Mouse (Mus musculus): Measurements from ENCODE around the gene Gpr3. TPM values are rescaled to one million over a fixed set of nuclear protein-coding genes. Genes with fewer than 3 reads are reported as not detected.

The Gpr3 gene
- polyA plus RNA-seq, 1 experiment from 2014 or later, result not detected

DNA sequence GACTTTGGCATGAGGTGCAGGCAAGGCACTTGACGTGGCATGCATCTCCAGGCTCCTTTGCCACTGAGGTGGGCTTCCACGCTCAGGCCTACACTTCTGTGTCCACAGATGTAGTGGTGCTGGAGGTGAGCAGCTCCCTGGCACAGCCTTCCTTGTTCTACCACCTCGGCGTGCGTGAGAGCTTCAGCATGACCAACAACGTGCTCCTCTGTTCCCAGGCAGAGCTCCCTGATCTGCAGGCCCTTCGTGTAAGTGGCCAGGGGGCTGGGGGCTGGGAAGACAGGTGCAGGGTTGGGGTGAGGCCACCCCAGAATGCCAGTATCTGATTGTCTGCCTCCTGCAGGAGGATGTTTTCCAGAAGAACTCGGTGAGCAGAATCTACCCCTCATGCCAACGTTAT lies 30.4 kb upstream of the Gpr3 start:
- 95% methylated on average over 9 of the region's 9 CpGs for WGBS (ENCODE audit: missing documents)
- no peak overlapping the region for H3K27ac ChIP-seq
- H3K4me3 ChIP-seq (ENCODE audit: inconsistent target), result no peak overlapping the region
- no peaks in the 10 kb centered on the region for H3K36me3 ChIP-seq (ENCODE audit: inconsistent target)
- H3K79me2 ChIP-seq (ENCODE audit: inconsistent target), result no peaks in the 10 kb centered on the region

DNA sequence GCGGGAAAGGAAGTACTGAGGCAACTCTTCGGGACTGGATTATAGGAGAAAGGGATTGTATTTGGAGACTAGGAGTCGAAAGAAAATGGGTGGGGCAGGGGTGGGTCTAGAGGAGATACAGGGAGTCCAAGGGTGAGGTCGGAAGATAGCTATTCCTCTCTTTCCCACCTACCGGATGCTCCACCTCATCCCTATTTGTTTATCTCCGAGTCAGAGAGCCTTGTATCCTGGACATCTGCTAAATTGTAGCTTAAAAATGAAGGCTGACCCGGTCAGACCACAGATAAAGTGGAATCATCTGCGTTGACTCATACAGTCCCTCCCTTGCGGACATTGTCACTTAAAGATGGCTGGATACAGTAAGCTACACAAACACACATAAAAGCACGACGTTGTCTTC lies 29.6 kb upstream of the Gpr3 start:
- Histone ChIP-seq H3K4me3 (ENCODE audit: inconsistent target) (peak overlapping the region; percentile 28; the same call in 1 of the 2 replicates), H3K36me3 (ENCODE audit: inconsistent target) (no peaks in the 10 kb centered on the region), H3K79me2 (ENCODE audit: inconsistent target) (no peaks in the 10 kb centered on the region), H3K27ac (peak overlapping the region; percentile 15; the same call in 1 of the 2 replicates)
- 49% methylated on average over 10 of the region's 11 CpGs for whole genome bisulfite sequencing (ENCODE audit: missing documents)

DNA sequence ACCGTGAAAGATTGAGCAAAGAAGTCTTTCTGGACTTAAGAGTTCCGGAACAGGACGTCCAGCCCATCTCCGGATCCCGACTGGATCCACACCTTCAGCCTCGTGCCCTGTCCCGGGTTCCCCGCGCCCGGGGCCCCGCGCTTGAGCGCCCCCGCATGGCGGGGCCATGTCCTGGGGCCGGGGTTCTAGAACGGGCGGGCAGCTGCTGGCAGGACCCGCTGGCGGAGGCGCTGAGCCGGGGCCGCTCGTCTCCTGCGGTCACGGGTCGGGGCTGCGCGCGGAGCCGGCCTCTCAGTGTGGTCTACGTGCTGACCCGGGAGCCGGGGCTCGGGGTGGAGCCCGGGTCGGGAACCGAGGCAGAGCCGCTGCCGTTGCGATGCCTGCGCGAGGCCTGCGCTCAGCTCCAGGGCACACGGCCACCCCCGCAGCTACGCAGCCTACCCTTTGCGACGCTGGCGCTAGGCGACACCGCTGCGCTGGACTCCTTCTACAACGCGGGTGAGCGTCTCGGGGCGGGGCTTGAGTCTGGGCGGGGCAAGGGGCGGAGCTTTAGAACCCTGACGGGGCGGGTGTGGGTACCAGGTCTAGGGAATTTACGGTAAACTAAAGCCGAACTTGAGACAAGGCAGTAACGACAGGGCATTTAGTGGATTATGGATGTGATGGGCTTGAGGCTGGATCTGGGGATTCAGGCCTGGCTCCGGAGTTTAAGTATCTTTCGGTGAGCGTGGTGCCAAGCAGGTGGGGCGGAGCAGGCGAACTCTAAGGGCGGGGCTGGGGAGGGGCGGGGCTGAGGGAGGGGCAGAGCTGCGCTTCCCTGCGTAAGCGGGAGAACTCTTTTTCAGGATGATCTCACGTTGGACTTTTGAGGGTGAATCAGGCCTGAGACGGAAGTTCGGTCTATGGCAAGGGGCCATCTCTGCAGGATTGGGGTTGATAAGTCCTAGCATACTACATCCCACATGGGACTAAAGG lies 28.9 kb upstream of the Gpr3 start:
- no peaks in the 10 kb centered on the region for H3K79me2 ChIP-seq (ENCODE audit: inconsistent target)
- peak overlapping the region; percentile 32 for H3K4me3 ChIP-seq (ENCODE audit: inconsistent target)
- peak overlapping the region; percentile 49 for H3K27ac ChIP-seq
- no peaks in the 10 kb centered on the region for H3K36me3 ChIP-seq (ENCODE audit: inconsistent target)
- WGBS (ENCODE audit: missing documents), result under 1% methylated on average over 70 of the region's 78 CpGs

DNA sequence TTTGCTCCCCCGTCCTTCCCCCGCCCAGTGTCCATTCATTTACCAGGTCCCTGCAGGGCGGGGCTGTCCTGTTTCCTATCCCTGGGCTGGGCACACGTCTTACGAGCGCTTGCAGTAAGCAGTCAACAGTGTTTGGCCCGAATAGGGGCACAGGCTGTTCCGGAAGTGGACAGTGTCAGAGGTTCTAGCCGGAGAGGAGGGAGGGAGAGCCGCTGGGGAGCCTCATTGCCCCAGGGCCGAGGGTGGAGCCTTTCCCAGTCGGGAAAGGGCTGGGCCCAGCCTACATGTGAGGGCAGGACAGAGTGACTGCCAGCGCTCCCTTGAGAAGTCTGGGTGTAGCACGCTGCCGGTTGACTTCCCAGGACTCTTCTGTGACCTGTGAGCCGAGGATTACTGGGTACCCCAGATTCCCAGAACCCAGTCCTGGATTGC lies 28.2 kb upstream of the Gpr3 start, which contains the start of gene Map3k6:
Gene Map3k6, plus strand, starts transcription at position 329 of the 432 bp plus-strand sequence.
- 9% methylated on average over 16 of the region's 16 CpGs for WGBS (ENCODE audit: missing documents)
- Histone ChIP-seq H3K4me3 (ENCODE audit: inconsistent target) (peak within 1 kb of the TSS; percentile 32), H3K36me3 (ENCODE audit: inconsistent target) (no peaks in the 10 kb centered on the region), H3K27ac (peak within 1 kb of the TSS; percentile 49), H3K79me2 (ENCODE audit: inconsistent target) (no peaks in the 10 kb centered on the region)

DNA sequence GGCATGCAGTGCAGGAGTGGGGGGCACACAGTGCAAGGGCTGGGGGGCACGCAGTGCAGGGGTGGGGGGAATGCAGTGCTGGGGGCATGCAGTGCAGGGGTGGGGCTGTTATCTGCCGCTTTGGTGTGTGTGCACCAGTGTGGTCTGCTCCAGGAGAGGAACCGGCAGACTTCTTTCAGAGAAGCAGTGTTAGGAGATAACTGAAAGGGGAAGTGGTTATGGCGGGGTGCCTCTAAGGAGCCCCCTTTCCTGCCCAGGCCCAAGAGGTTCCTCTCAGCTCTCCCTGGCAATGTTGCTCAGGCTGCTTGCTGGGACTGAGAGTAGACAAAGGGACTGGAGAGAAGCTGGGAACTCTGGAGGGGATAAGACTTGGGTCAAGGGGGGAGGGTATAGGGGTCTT lies 25.6 kb upstream of the Gpr3 start:
- Histone ChIP-seq H3K27ac (no peak overlapping the region), H3K36me3 (ENCODE audit: inconsistent target) (no peaks in the 10 kb centered on the region), H3K79me2 (ENCODE audit: inconsistent target) (no peaks in the 10 kb centered on the region), H3K4me3 (ENCODE audit: inconsistent target) (no peak overlapping the region)
- WGBS (ENCODE audit: missing documents), result 0% methylated on average over 4 of the region's 4 CpGs

DNA sequence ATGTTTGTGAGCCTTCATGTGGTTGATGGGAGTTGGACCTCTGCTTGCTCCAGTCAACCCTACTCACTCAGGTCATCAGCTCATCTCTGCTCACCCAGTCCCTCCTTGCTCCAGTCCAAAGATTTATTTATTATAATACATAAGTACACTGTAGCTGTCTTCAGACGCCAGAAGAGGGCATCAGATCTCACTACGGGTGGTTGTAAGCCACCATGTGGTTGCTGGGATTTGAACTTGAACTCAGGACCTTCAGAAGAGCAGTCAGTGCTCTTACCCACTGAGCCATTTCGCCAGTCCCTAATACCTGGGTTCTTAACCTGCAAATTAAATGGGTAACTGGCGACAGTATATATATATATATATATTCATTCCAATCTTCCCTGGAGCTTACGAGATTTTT lies 23.1 kb upstream of the Gpr3 start:
- no peak overlapping the region for H3K27ac ChIP-seq
- H3K36me3 ChIP-seq (ENCODE audit: inconsistent target), result no peaks in the 10 kb centered on the region
- WGBS (ENCODE audit: missing documents), result 95% methylated on average over 5 of the region's 5 CpGs
- H3K79me2 ChIP-seq (ENCODE audit: inconsistent target), result no peaks in the 10 kb centered on the region
- no peak overlapping the region for H3K4me3 ChIP-seq (ENCODE audit: inconsistent target)

DNA sequence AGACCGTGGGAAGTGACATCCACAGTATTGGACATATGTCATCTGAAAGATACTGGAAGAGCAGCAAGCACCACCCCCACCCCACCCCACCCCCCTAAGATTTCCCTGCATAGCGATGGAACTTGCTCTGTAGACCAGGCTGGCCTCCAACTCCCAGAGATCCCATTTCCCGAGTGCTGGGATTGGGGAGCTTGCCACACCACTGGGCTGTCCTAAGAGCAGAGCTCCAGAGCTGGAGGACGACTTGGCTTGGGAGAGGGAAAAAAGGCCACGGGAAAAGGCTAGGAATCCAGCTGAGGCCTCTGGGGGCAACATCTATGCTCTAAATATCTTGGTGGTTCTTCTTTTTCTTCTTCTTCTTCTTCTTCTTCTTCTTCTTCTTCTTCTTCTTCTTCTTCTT lies 22.4 kb upstream of the Gpr3 start:
- 87% methylated on average over 5 of the region's 5 CpGs for WGBS (ENCODE audit: missing documents)
- no peaks in the 10 kb centered on the region for H3K79me2 ChIP-seq (ENCODE audit: inconsistent target)

DNA sequence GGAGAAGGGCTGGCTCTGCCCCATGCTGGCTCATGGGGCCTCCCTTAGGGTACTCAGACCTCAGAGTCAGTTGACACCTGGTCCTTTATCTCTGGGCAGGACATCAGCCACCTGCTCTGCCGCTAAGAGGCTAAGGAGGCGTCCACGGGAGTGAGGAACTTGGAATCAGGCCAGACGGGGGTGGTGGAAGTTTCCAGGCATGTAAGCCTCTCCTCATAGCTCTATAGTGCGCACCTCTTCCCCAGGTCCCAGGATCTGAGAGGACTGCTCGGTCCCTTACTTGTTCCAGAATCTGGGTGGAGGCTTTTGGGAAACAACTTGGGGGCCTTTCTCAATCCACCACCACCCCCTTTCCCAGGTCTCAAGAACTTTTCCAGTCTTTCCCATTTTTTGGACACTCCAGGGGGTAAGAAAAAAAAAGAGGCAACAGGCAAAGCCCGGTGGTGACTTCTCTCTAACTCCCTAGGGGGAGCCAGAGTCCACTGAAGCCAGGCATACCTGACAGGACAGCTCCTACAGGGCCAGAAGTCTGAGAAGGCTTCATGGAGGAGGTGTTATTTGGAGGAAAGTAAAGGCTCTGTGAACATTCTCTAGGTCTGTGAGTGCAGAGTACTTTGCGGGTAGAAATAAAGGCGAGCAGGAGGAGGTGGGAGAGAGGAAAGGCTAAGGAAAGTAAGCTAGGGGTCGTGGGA lies 21.1 kb upstream of the Gpr3 start:
- no peak overlapping the region for H3K4me3 ChIP-seq (ENCODE audit: inconsistent target)
- no peak overlapping the region for H3K27ac ChIP-seq
- WGBS (ENCODE audit: missing documents), result 55% methylated on average over 10 of the region's 10 CpGs
- no peaks in the 10 kb centered on the region for H3K79me2 ChIP-seq (ENCODE audit: inconsistent target)
- H3K36me3 ChIP-seq (ENCODE audit: inconsistent target), result no peaks in the 10 kb centered on the region

More for the DNA sequence above, 22.4 kb upstream of the Gpr3 start:
- Histone ChIP-seq H3K27ac (no peak overlapping the region), H3K36me3 (ENCODE audit: inconsistent target) (no peaks in the 10 kb centered on the region), H3K4me3 (ENCODE audit: inconsistent target) (no peak overlapping the region)

DNA sequence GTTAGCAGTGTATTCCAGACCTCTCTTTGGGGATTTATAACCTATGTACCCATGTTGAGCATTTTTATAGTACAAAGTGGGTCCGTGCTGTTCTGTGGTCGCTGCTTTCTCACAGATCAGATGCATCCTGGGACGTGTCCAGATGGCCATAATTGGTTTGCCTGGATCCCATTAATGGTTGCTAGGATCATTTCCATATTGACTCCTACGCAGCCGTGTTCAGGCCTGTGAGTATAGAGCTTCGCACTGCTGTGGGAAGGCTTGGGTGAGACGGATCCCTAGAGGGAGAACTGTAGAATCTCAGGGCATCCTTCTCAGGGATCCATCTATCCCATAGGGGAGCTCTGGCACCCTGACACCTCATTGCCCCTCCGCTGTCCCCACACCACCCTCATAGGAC lies 17.2 kb upstream of the Gpr3 start:
- Histone ChIP-seq H3K36me3 (ENCODE audit: inconsistent target) (no peaks in the 10 kb centered on the region), H3K79me2 (ENCODE audit: inconsistent target) (no peaks in the 10 kb centered on the region), H3K27ac (no peak overlapping the region), H3K4me3 (ENCODE audit: inconsistent target) (no peak overlapping the region)
- WGBS (ENCODE audit: missing documents), result 90% methylated on average over 8 of the region's 8 CpGs

DNA sequence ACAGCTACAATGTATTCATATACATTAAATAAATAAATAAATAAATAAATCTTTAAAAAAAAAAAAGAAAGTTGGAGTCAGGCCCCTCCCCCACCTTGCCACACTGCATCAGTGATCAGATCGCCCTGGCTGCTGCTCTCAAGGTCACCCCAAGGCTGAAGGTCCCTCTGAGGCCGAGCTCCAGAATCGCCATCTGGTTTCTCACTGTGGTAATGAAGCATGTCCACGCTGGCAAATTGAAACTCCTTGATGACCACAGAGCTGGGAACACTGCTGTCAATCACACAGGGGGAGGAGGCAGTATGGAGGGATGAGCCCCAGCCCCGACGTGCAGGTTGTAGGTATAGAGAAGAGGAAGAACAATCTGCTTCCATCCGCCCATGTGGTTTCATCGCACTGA lies 15.3 kb upstream of the Gpr3 start:
- no peaks in the 10 kb centered on the region for H3K36me3 ChIP-seq (ENCODE audit: inconsistent target)
- no peaks in the 10 kb centered on the region for H3K79me2 ChIP-seq (ENCODE audit: inconsistent target)
- H3K27ac ChIP-seq, result no peak overlapping the region
- 71% methylated on average over 8 of the region's 8 CpGs for WGBS (ENCODE audit: missing documents)
- H3K4me3 ChIP-seq (ENCODE audit: inconsistent target), result no peak overlapping the region

DNA sequence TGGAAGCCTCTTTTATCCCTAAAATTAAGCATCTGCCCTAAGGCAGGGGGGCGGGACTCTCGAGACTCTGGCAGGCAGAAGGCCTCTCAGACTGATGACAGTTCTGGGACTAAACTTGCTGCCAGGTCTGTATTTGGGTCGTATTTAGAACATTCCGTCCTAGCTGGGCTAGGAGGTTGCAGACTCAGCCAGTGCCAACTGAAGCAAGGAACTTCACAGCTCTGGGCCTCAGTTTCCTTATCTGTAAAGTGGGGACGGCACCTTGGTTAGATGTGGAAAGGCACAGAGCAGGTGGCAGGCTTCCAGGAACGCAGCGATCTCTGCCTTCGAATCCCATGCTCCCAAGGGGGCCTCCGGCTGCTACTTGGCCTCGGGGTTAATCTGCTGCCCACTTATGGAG lies 13.7 kb upstream of the Gpr3 start:
- no peak overlapping the region for H3K27ac ChIP-seq
- H3K79me2 ChIP-seq (ENCODE audit: inconsistent target), result no peaks in the 10 kb centered on the region
- no peak overlapping the region for H3K4me3 ChIP-seq (ENCODE audit: inconsistent target)
- 82% methylated on average over 10 of the region's 10 CpGs for WGBS (ENCODE audit: missing documents)
- no peaks in the 10 kb centered on the region for H3K36me3 ChIP-seq (ENCODE audit: inconsistent target)

DNA sequence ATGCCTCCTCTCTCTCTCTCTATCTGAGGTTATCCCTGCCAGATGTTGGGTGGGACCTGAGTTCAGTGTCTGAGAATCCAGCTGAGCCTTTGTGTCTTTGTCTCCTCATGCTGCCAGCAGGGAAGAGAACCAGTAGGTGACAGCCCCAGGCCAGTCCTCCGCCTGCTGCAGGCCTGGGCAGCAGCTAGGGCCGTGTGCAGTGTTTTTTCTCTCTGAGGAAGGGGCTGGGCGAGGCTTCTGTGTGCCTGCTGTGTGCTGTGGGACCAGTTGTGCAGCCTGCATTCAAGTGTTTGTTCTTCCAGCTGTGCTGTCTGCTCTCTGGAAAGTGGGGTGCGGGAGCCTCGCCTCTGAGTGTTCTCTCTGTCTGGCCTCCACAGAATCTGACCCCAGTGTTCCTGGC lies 11.5 kb upstream of the Gpr3 start:
- Histone ChIP-seq H3K36me3 (ENCODE audit: inconsistent target) (no peaks in the 10 kb centered on the region), H3K4me3 (ENCODE audit: inconsistent target) (no peak overlapping the region), H3K27ac (no peak overlapping the region), H3K79me2 (ENCODE audit: inconsistent target) (no peaks in the 10 kb centered on the region)
- WGBS (ENCODE audit: missing documents), result 92% methylated on average over 5 of the region's 5 CpGs

DNA sequence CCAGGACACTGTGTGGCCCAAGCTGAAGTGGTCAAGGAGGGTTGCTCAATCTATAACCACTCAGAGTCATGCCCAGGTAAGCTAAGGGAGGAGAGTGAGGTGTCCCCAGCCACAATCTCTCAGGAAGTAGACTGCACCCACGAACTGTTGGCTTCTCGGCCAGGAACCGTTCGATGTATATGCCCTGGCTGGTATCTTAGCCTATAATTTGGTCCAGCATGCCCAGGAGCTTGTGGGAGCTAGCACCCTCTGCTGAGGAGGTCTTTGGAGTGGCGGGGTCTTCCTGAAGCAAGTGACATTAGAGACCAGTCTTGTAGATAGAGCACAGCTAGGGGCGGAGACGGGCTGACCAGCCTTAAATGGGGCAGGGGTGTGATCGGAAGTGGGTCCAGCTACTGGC lies 9.4 kb upstream of the Gpr3 start:
- WGBS (ENCODE audit: missing documents), result 81% methylated on average over 8 of the region's 8 CpGs
- Histone ChIP-seq H3K27ac (no peak overlapping the region), H3K4me3 (ENCODE audit: inconsistent target) (no peak overlapping the region), H3K36me3 (ENCODE audit: inconsistent target) (no peaks in the 10 kb centered on the region), H3K79me2 (ENCODE audit: inconsistent target) (no peaks in the 10 kb centered on the region)

DNA sequence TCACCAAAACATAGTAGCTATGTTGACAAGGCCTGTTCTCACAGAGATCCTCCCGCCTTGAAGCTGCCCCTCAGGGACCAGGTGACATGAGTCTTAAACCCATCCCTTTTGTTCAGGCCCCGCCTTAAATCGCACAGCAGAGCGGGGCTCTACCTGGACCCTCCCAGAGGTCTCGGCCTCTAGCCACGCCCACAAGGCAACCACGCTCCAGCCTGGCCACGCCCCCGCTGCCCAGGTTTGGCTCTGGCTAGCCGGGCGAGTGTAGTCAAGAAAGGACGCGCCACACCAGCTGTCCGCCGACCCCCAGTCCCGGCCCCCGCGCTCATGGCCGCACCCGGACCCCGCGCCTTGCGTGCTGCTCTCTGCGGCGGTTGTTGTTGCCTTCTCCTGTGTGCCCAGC lies 8.3 kb upstream of the Gpr3 start:
- Histone ChIP-seq H3K4me3 (ENCODE audit: inconsistent target) (no peak overlapping the region), H3K79me2 (ENCODE audit: inconsistent target) (no peaks in the 10 kb centered on the region), H3K27ac (no peak overlapping the region), H3K36me3 (ENCODE audit: inconsistent target) (no peaks in the 10 kb centered on the region)
- 31% methylated on average over 25 of the region's 25 CpGs for WGBS (ENCODE audit: missing documents)

DNA sequence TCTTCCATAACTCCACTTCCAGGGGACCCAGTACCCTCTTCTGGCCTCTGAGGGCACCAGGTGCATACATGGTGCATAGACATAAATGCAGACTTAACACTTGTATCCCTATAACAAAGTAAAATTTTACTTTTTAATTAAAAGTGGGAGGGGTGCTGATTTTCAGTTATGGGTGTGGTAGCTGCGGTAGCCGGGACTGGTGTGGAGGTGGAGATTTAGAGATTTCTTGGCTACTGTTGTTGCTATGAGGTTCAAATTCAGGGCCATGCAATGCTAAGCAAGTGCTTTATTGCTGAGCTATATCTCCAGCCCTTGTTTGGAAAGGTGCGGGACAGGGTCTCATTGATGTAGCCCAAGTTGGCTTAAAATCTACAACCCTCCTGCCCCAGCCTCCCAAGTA lies 6.4 kb upstream of the Gpr3 start:
- 97% methylated on average over 3 of the region's 3 CpGs for WGBS (ENCODE audit: missing documents)
- Histone ChIP-seq H3K79me2 (ENCODE audit: inconsistent target) (no peaks in the 10 kb centered on the region), H3K36me3 (ENCODE audit: inconsistent target) (no peaks in the 10 kb centered on the region), H3K27ac (no peak overlapping the region), H3K4me3 (ENCODE audit: inconsistent target) (no peak overlapping the region)

Measured in macrophage (primary cell).